8 mouse cellular contexts compared by ENCODE assay signal in genomic region chr9:73044146-73045079, GRCm38 (mm10). TPM values are rescaled to one million over a fixed set of nuclear protein-coding genes. Genes with fewer than 3 reads are reported as not detected.
DNase-seq lines count a peak whose midpoint lies in the region; ATAC-seq and TF ChIP-seq lines count a peak whose summit lies in the region.

Gene Rab27a, plus strand, starts transcription at chr9:73044854.

- no peaks in the 10 kb centered on the region for H3K9me3 ChIP-seq in G1E (replicated peaks)
- no peaks in the 10 kb centered on the region for H3K9me3 ChIP-seq in forebrain, embryonic 16.5 days (ENCODE audit: control insufficient read depth, low read length)
- no peaks in the 10 kb centered on the region for H3K9me3 ChIP-seq in neural tube, embryonic 15.5 days (replicated peaks)

- H3K4me1 ChIP-seq in G1E (ENCODE audit: insufficient read depth, low read depth, low read length) = peaks cover 41% of the 10 kb centered on the region
- peaks cover 17% of the 10 kb centered on the region for H3K4me1 ChIP-seq in forebrain, embryonic 16.5 days (replicated peaks; ENCODE audit: control insufficient read depth, insufficient read depth, low read length)
- H3K4me1 ChIP-seq in lung, adult 2 months (ENCODE audit: control insufficient read depth, insufficient read depth, low read length) = peaks cover 15% of the 10 kb centered on the region
- H3K4me1 ChIP-seq in neural tube, embryonic 15.5 days = peaks cover 31% of the 10 kb centered on the region

- H3K4me2 ChIP-seq in forebrain, embryonic 16.5 days (ENCODE audit: low read length) = peak within 1 kb of the TSS; percentile 89
- H3K4me2 ChIP-seq in neural tube, embryonic 15.5 days = peak within 1 kb of the TSS; percentile 93

- H3K27me3 ChIP-seq in G1E (ENCODE audit: insufficient read depth, low read length) = no peaks in the 10 kb centered on the region
- H3K27me3 ChIP-seq in forebrain, embryonic 16.5 days (replicated peaks; ENCODE audit: control insufficient read depth, insufficient read depth, low read length) = no peaks in the 10 kb centered on the region
- H3K27me3 ChIP-seq in neural tube, embryonic 15.5 days (replicated peaks) = no peaks in the 10 kb centered on the region

- peak; percentile 97 for TF ChIP-seq CTCF in G1E (IDR thresholded peaks at IDR 0.05; ENCODE audit: low read depth, low read length)
- TF ChIP-seq CTCF in lung, adult 2 months (IDR thresholded peaks at IDR 0.05; ENCODE audit: insufficient read depth, low read length) = peak; percentile 95

- peak within 1 kb of the TSS; percentile 61 for H3K9ac ChIP-seq in forebrain, embryonic 16.5 days (replicated peaks; ENCODE audit: low read depth, low read length)
- H3K9ac ChIP-seq in neural tube, embryonic 15.5 days (replicated peaks) = peak within 1 kb of the TSS; percentile 65

- 1% methylated on average over 41 of the region's 41 CpGs for WGBS in forebrain, embryonic 16.5 days
- WGBS in lung, adult 2 months = under 1% methylated on average over 41 of the region's 41 CpGs
- WGBS in neural tube, embryonic 15.5 days = 1% methylated on average over 41 of the region's 41 CpGs

- peak; percentile 77; the same call in 1 of the 2 replicates for TF ChIP-seq POLR2A in lung, adult 2 months (IDR thresholded peaks at IDR 0.05; ENCODE audit: borderline replicate concordance, extremely low read depth, low read depth, low read length)

- intact Hi-C loops in heart, postnatal 36 days (cut with DNase I) = loop anchor here (1.0 to 2.0 kb wide), 3 partner anchors 26 to 76 kb away; no protein-coding TSS in a partner anchor

- H3K36me3 ChIP-seq in G1E (replicated peaks) = peaks cover 21% of the 10 kb centered on the region
- no peaks in the 10 kb centered on the region for H3K36me3 ChIP-seq in forebrain, embryonic 16.5 days (ENCODE audit: control insufficient read depth, insufficient read depth)
- H3K36me3 ChIP-seq in neural tube, embryonic 15.5 days = no peaks in the 10 kb centered on the region

- H3K27ac ChIP-seq in forebrain, embryonic 16.5 days (ENCODE audit: low read length) = no peak within 1 kb of the TSS
- peak within 1 kb of the TSS; percentile 51; the same call in 1 of the 2 replicates for H3K27ac ChIP-seq in neural tube, embryonic 15.5 days (replicated peaks)

- H3K4me3 ChIP-seq in G1E (ENCODE audit: low read depth, low read length) = peak within 1 kb of the TSS; percentile 85
- H3K4me3 ChIP-seq in forebrain, embryonic 16.5 days (replicated peaks; ENCODE audit: low read length) = peak within 1 kb of the TSS; percentile 51
- peak within 1 kb of the TSS; percentile 80 for H3K4me3 ChIP-seq in lung, adult 2 months (replicated peaks; ENCODE audit: extremely low read depth, low read depth, low read length)
- H3K4me3 ChIP-seq in neural tube, embryonic 15.5 days (replicated peaks) = peak within 1 kb of the TSS; percentile 51

- peak; percentile 80 for DNase-seq in G1E (ENCODE audit: low spot score)
- peak; percentile 90 to 94 for DNase-seq in cerebellum, adult 18-20 months
- peak; percentile 83 to 87 for DNase-seq in heart, postnatal 36 days
- DNase-seq in layer of hippocampus, adult 18-20 months (ENCODE audit: low spot score in 2 of 2) = peak; percentile 70 to 90
- DNase-seq in lung, adult 2 months = peak; percentile 79
- DNase-seq in testis, postnatal 10 days (ENCODE audit: low spot score) = peak; percentile 91

- peak; percentile 68 for ATAC-seq in G1E (ENCODE audit: extremely low read depth, insufficient number of reproducible peaks, low FRiP score, poor library complexity, severe bottlenecking)
- peak; percentile 41 for ATAC-seq in forebrain, embryonic 16.5 days
- ATAC-seq in neural tube, embryonic 15.5 days (ENCODE audit: low FRiP score) = peak; percentile 71

RNA-seq across cellular contexts. Expression of gene Rab27a, which starts in this region (rescaled TPM):
- total RNA-seq in G1E (2014; fragmentation: Nextera tagmentation) (5.4 and 5.9 TPM in 2 replicates), G1E (2017) (50.4 and 50.7 TPM in 2 replicates)
- polyA plus RNA-seq in G1E (2012) = 6.7 and 8.2 TPM in 2 replicates
- polyA plus RNA-seq in forebrain, embryonic 16.5 days (2015; fragmentation: Nextera tagmentation; extraction: Ambion mirVana) = 1.2 and 1.9 TPM in 2 replicates
- 1 to 10 TPM; 3.6 to 4.4 TPM for total RNA-seq in heart, postnatal 36 days (2021)
- 10 to 100 TPM; 12.2 to 15.4 TPM for total RNA-seq in layer of hippocampus, adult 18-20 months (2021)
- 16.7 and 29.8 TPM in 2 replicates for polyA plus RNA-seq in lung, adult 2 months (2012; rRNA removed)
- polyA plus RNA-seq in neural tube, embryonic 15.5 days (2015; fragmentation: Nextera tagmentation; extraction: Ambion mirVana) = 3.3 and 11.8 TPM in 2 replicates
